Mouse (Mus musculus): Measurements from ENCODE around the gene F2rl3. TPM values are rescaled to one million over a fixed set of nuclear protein-coding genes. Genes with fewer than 3 reads are reported as not detected.

F2rl3 gene
- polyA plus RNA-seq, 1 experiment, result 116 TPM

DNA sequence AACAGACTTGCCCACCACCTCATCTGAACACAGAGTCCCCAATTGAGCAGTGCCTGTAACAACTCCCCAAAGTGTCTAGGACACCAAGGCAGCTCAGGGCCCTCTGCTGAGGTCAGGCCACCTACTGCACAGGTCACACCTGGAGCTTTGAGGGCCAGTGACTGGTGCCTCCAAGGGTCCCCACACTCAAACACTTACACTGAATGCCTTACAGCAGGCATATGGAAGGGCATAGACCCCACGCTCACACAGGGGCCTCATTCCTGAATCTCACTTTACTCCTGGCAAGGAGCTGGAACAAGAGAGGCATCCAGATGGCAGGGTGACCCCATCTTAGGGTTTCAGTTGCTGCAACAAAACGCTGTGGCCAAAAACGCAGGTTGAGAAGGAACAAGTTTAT is 1.5 kb upstream of the F2rl3 start:
- H3K9me3 ChIP-seq, result no peaks in the 10 kb centered on the region; the same call in 1 of the 2 replicates
- H3K4me3 ChIP-seq (replicated peaks), result peak overlapping the region; percentile 64
- peaks cover 78% of the 10 kb centered on the region for H3K36me3 ChIP-seq (replicated peaks; ENCODE audit: low read length)
- no peaks in the 10 kb centered on the region for H3K27me3 ChIP-seq (replicated peaks)
- H3K4me1 ChIP-seq, result peaks cover 100% of the 10 kb centered on the region
- TF ChIP-seq GATA1 (IDR thresholded peaks at IDR 0.05; ENCODE audit: borderline replicate concordance, low read length), result no peak

DNA sequence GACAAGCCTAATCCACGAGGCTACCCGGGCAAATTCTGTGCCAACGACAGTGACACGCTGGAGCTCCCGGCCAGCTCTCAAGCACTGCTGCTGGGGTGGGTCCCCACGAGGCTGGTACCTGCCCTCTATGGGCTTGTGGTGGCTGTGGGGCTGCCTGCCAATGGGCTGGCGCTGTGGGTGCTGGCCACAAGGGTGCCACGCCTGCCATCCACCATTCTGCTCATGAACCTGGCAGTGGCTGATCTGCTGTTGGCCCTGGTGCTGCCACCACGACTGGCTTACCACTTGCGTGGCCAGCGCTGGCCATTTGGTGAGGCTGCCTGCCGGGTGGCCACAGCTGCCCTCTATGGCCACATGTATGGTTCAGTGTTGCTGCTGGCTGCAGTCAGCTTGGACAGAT is 626 bp downstream of the F2rl3 start:
- no peak for TF ChIP-seq GATA1 (IDR thresholded peaks at IDR 0.05; ENCODE audit: borderline replicate concordance, low read length)
- Histone ChIP-seq H3K4me1 (peaks cover 100% of the 10 kb centered on the region), H3K36me3 (replicated peaks; ENCODE audit: low read length) (peaks cover 78% of the 10 kb centered on the region), H3K27me3 (replicated peaks) (no peaks in the 10 kb centered on the region), H3K4me3 (replicated peaks) (peak overlapping the region; percentile 93), H3K9me3 (no peaks in the 10 kb centered on the region; the same call in 1 of the 2 replicates)

- H3K4me1 ChIP-seq, result peaks cover 71% of the 10 kb centered on the region
- H3K9me3 ChIP-seq, result no peaks in the 10 kb centered on the region; the same call in 1 of the 2 replicates
- no peaks in the 10 kb centered on the region for H3K27me3 ChIP-seq (replicated peaks)
- TF ChIP-seq FLI1 (IDR thresholded peaks at IDR 0.05; ENCODE audit: low read length), result no peak
- TF ChIP-seq GATA1 (IDR thresholded peaks at IDR 0.05; ENCODE audit: borderline replicate concordance, low read length), result no peak
- H3K36me3 ChIP-seq (replicated peaks; ENCODE audit: low read length), result peaks cover 61% of the 10 kb centered on the region
- peak overlapping the region; percentile 62 for H3K4me3 ChIP-seq (replicated peaks)
These were observed 4.0 kb downstream of the F2rl3 start for GRCm38 (mm10) chr8:72765696-72766095.

- Histone ChIP-seq H3K4me3 (replicated peaks) (no peak overlapping the region), H3K36me3 (replicated peaks; ENCODE audit: low read length) (peaks cover 66% of the 10 kb centered on the region), H3K9me3 (no peaks in the 10 kb centered on the region; the same call in 1 of the 2 replicates), H3K4me1 (peaks cover 63% of the 10 kb centered on the region), H3K27me3 (replicated peaks) (no peaks in the 10 kb centered on the region)
- TF ChIP-seq FLI1 (IDR thresholded peaks at IDR 0.05; ENCODE audit: low read length) (no peak), GATA1 (IDR thresholded peaks at IDR 0.05; ENCODE audit: borderline replicate concordance, low read length) (no peak)
These were observed 5.1 kb downstream of the F2rl3 start for GRCm38 (mm10) chr8:72766777-72767176.

- Histone ChIP-seq H3K27me3 (replicated peaks) (no peaks in the 10 kb centered on the region), H3K36me3 (replicated peaks; ENCODE audit: low read length) (peaks cover 24% of the 10 kb centered on the region), H3K9me3 (peaks cover 14% of the 10 kb centered on the region), H3K4me3 (replicated peaks) (no peak overlapping the region), H3K4me1 (peaks cover 4% of the 10 kb centered on the region; the same call in 1 of the 2 replicates)
- TF ChIP-seq GATA1 (IDR thresholded peaks at IDR 0.05; ENCODE audit: borderline replicate concordance, low read length) (no peak), FLI1 (IDR thresholded peaks at IDR 0.05; ENCODE audit: low read length) (no peak)
These were observed 16.1 kb downstream of the F2rl3 start for GRCm38 (mm10) chr8:72777797-72778196.

DNA sequence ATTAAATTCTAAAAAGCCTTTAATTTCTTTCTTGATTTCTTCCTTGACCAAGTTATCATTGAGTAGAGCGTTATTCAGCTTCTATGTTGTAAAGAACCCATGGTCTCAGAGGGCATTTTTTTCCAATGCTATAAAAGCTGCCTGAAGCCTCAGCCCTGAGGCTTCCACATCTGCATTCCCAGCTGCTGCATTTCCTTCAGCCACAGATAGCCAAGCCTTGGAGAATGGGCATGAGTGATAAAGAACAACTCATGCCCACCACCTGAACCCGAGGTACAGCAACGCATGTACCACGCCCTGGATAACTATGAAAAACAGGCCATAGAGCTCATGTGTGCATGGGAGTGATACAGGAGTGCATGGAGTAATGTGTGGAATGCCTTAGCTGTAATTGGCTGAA is 19.0 kb downstream of the F2rl3 start:
- Histone ChIP-seq H3K9me3 (peaks cover 19% of the 10 kb centered on the region), H3K4me1 (peaks cover 4% of the 10 kb centered on the region; the same call in 1 of the 2 replicates), H3K36me3 (replicated peaks; ENCODE audit: low read length) (peaks cover 30% of the 10 kb centered on the region), H3K4me3 (replicated peaks) (peak overlapping the region; percentile 8), H3K27me3 (replicated peaks) (no peaks in the 10 kb centered on the region)
- no peak for TF ChIP-seq FLI1 (IDR thresholded peaks at IDR 0.05; ENCODE audit: low read length)
- TF ChIP-seq GATA1 (IDR thresholded peaks at IDR 0.05; ENCODE audit: borderline replicate concordance, low read length), result no peak

GRCm38 (mm10) chr8:72801583-72801982 is 39.9 kb downstream of the F2rl3 start:
- TF ChIP-seq FLI1 (IDR thresholded peaks at IDR 0.05; ENCODE audit: low read length) (no peak), GATA1 (IDR thresholded peaks at IDR 0.05; ENCODE audit: borderline replicate concordance, low read length) (no peak)
- no peak overlapping the region for H3K4me3 ChIP-seq (replicated peaks)
- no peaks in the 10 kb centered on the region for H3K4me1 ChIP-seq
- peaks cover 2% of the 10 kb centered on the region for H3K27me3 ChIP-seq (replicated peaks)
- H3K9me3 ChIP-seq, result peaks cover 5% of the 10 kb centered on the region
- H3K36me3 ChIP-seq (replicated peaks; ENCODE audit: low read length), result no peaks in the 10 kb centered on the region

DNA sequence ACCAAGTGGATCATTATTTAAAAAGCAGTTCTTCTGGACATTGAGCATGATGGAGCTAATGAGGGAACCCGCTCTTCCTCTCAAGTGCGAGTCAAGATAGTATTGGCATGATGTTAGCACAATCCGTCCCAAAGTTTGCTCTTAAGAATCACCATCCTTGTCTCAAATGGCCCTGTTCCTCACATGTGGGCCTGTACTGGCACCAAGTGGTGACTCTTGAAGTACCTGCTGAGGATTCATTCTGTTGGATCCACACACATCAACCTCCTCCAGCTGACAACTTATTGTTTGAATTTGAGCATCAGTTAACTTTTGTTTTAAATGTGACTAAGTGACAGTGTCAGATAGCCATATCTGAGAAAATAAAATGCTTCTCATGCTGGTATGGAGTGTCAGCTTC is 51.0 kb downstream of the F2rl3 start:
- Histone ChIP-seq H3K4me1 (peaks cover 23% of the 10 kb centered on the region), H3K27me3 (replicated peaks) (no peaks in the 10 kb centered on the region), H3K9me3 (no peaks in the 10 kb centered on the region), H3K4me3 (replicated peaks) (no peak overlapping the region), H3K36me3 (replicated peaks; ENCODE audit: low read length) (no peaks in the 10 kb centered on the region)
- no peak for TF ChIP-seq FLI1 (IDR thresholded peaks at IDR 0.05; ENCODE audit: low read length)
- no peak for TF ChIP-seq GATA1 (IDR thresholded peaks at IDR 0.05; ENCODE audit: borderline replicate concordance, low read length)

Other genes with a start within 250 kb of the F2rl3 start
- 19.9 and 33.8 TPM in 2 replicates for gene Med26, start 213.6 kb upstream of the F2rl3 start, polyA plus RNA-seq (2012; ENCODE audit: insufficient read depth, low replicate concordance)
- 5.6 and 10.9 TPM in 2 replicates for gene Smim7, start 190.8 kb upstream of the F2rl3 start, polyA plus RNA-seq (2012; ENCODE audit: insufficient read depth, low replicate concordance)
- 3.5 TPM in 1 of 2 replicates, not detected in the other for gene Tmem38a, start 189.8 kb upstream of the F2rl3 start, polyA plus RNA-seq (2012; ENCODE audit: insufficient read depth, low replicate concordance)
- gene Nwd1, start 115.2 kb upstream of the F2rl3 start, polyA plus RNA-seq (2012; ENCODE audit: insufficient read depth, low replicate concordance), result 0.11 and 0.58 TPM in 2 replicates
- gene Sin3b, start 38.6 kb upstream of the F2rl3 start, polyA plus RNA-seq (2012; ENCODE audit: insufficient read depth, low replicate concordance), result 104 and 124 TPM in 2 replicates

Measured in megakaryocyte, embryonic 14.5 days (primary cell).